Mouse (Mus musculus) hindbrain, embryonic 12.5 days (tissue): ENCODE data around the gene Syt13. TPM values are rescaled to one million over a fixed set of nuclear protein-coding genes. Genes with fewer than 3 reads are reported as not detected.

Experiments
- ATAC-seq: fragments of 200-750 bp; cut with Nextera tagmentation; 2 replicates; pipeline ENCODE4 v1.8.0; 2017; ENCODE audit warnings: moderate TSS enrichment; ENCODE audit not compliant: low FRiP score
- H3K27ac ChIP-seq: fragments of 300-500 bp; sonication (generic); 2 replicates; pipeline ENCODE4 v1.5.1; 2016; ENCODE audit warnings: mild to moderate bottlenecking
- H3K27me3 ChIP-seq: fragments of 300-500 bp; sonication (generic); 2 replicates; pipeline ENCODE4 v1.6.1; 2016; ENCODE audit warnings: mild to moderate bottlenecking
- H3K36me3 ChIP-seq: fragments of 300-500 bp; sonication (generic); 2 replicates; pipeline ENCODE4 v1.6.1; 2016; ENCODE audit warnings: mild to moderate bottlenecking
- H3K4me1 ChIP-seq: fragments of 300-500 bp; sonication (generic); 2 replicates; pipeline ENCODE4 v1.6.1; 2016
- H3K4me2 ChIP-seq: fragments of 300-500 bp; sonication (generic); replicated peaks from 2 replicates; pipeline ENCODE4 v1.6.1; 2016; ENCODE audit warnings: mild to moderate bottlenecking
- H3K4me3 ChIP-seq: fragments of 300-500 bp; sonication (generic); 2 replicates; pipeline ENCODE4 v1.5.1; 2016; ENCODE audit warnings: mild to moderate bottlenecking
- H3K9ac ChIP-seq: fragments of 300-500 bp; sonication (generic); 2 replicates; pipeline ENCODE4 v1.6.1; 2016; ENCODE audit warnings: mild to moderate bottlenecking, moderate library complexity
- H3K9me3 ChIP-seq: fragments of 300-500 bp; sonication (generic); replicated peaks from 2 replicates; pipeline ENCODE4 v1.6.1; 2016; ENCODE audit warnings: mild to moderate bottlenecking
- WGBS: fragments of 180-500 bp; shearing (Covaris S2); methylation state at CpG from one replicate; pipeline ENCODE4 v1.1.7; 2016; 5-methylcytosine and 5-hydroxymethylcytosine counted together
- polyA plus RNA-seq: library from polyadenylated mRNA; unstranded; fragments of >200 nt; fragmentation: Nextera tagmentation; extraction: Ambion mirVana; gene quantifications from 2 replicates; pipeline ENCODE4 v1.2.1, GENCODE M21; 2016

Syt13 gene
- polyA plus RNA-seq, 1 experiment from 2014 or later: 32.7 TPM

GRCm38 (mm10) chr2:92947981-92948698 lies 33.2 kb downstream of the Syt13 start:
- 6% methylated on average over 12 of the region's 12 CpGs for WGBS
- no peaks in the 10 kb centered on the region for H3K9me3 ChIP-seq
- H3K9ac ChIP-seq: no peak overlapping the region
- peak overlapping the region; percentile 34; the same call in 1 of the 2 replicates for H3K4me2 ChIP-seq
- H3K36me3 ChIP-seq: no peaks in the 10 kb centered on the region
- peak; percentile 63 for ATAC-seq
- no peak overlapping the region for H3K4me3 ChIP-seq
- H3K27ac ChIP-seq: peak overlapping the region; percentile 58
- H3K4me1 ChIP-seq: peaks cover 23% of the 10 kb centered on the region
- H3K27me3 ChIP-seq: peaks cover 11% of the 10 kb centered on the region; the same call in 1 of the 2 replicates

GRCm38 (mm10) chr2:92948699-92949300 lies 33.9 kb downstream of the Syt13 start:
- 32% methylated on average over 7 of the region's 7 CpGs for WGBS
- H3K9ac ChIP-seq: no peak overlapping the region
- H3K4me3 ChIP-seq: no peak overlapping the region
- peak; percentile 24; the same call in 1 of the 2 replicates for ATAC-seq
- peak overlapping the region; percentile 58 for H3K27ac ChIP-seq
- H3K4me1 ChIP-seq: peaks cover 23% of the 10 kb centered on the region
- peaks cover 11% of the 10 kb centered on the region; the same call in 1 of the 2 replicates for H3K27me3 ChIP-seq
- no peak overlapping the region for H3K4me2 ChIP-seq
- no peaks in the 10 kb centered on the region for H3K9me3 ChIP-seq
- no peaks in the 10 kb centered on the region for H3K36me3 ChIP-seq

GRCm38 (mm10) chr2:92949518-92949917 lies 34.6 kb downstream of the Syt13 start:
- Histone ChIP-seq H3K27ac (peak overlapping the region; percentile 25; the same call in 1 of the 2 replicates), H3K4me2 (no peak overlapping the region), H3K4me1 (peaks cover 23% of the 10 kb centered on the region), H3K27me3 (peaks cover 11% of the 10 kb centered on the region; the same call in 1 of the 2 replicates), H3K9ac (no peak overlapping the region), H3K9me3 (no peaks in the 10 kb centered on the region), H3K4me3 (no peak overlapping the region), H3K36me3 (no peaks in the 10 kb centered on the region)
- ATAC-seq: peak; percentile 27; the same call in 1 of the 2 replicates
- WGBS: 6% methylated on average over 1 of the region's 1 CpGs

- Histone ChIP-seq H3K36me3 (no peaks in the 10 kb centered on the region), H3K4me1 (peaks cover 11% of the 10 kb centered on the region), H3K4me3 (no peak overlapping the region), H3K4me2 (no peak overlapping the region), H3K27ac (no peak overlapping the region), H3K27me3 (no peaks in the 10 kb centered on the region), H3K9me3 (no peaks in the 10 kb centered on the region), H3K9ac (no peak overlapping the region)
- ATAC-seq: no peak
- WGBS: 91% methylated on average over 17 of the region's 17 CpGs
These were observed 38.6 kb downstream of the Syt13 start for GRCm38 (mm10) chr2:92953450-92953849.

- WGBS: 40% methylated on average over 11 of the region's 11 CpGs
- H3K9me3 ChIP-seq: no peaks in the 10 kb centered on the region
- no peak overlapping the region for H3K27ac ChIP-seq
- no peak overlapping the region for H3K4me3 ChIP-seq
- no peak overlapping the region for H3K4me2 ChIP-seq
- peaks cover 5% of the 10 kb centered on the region for H3K4me1 ChIP-seq
- no peak for ATAC-seq
- H3K27me3 ChIP-seq: no peaks in the 10 kb centered on the region
- H3K9ac ChIP-seq: no peak overlapping the region
- no peaks in the 10 kb centered on the region for H3K36me3 ChIP-seq
These were observed 39.7 kb downstream of the Syt13 start for GRCm38 (mm10) chr2:92954404-92955114.

GRCm38 (mm10) chr2:92956943-92957342 lies 42.0 kb downstream of the Syt13 start:
- H3K27ac ChIP-seq: no peak overlapping the region
- no peaks in the 10 kb centered on the region for H3K27me3 ChIP-seq
- no peaks in the 10 kb centered on the region for H3K36me3 ChIP-seq
- H3K9ac ChIP-seq: no peak overlapping the region
- no peak overlapping the region for H3K4me3 ChIP-seq
- H3K9me3 ChIP-seq: no peaks in the 10 kb centered on the region
- H3K4me2 ChIP-seq: no peak overlapping the region
- ATAC-seq: no peak
- 91% methylated on average over 2 of the region's 2 CpGs for WGBS
- no peaks in the 10 kb centered on the region for H3K4me1 ChIP-seq

- H3K27ac ChIP-seq: no peak overlapping the region
- no peaks in the 10 kb centered on the region for H3K4me1 ChIP-seq
- H3K9me3 ChIP-seq: no peaks in the 10 kb centered on the region
- WGBS: 77% methylated on average over 4 of the region's 4 CpGs
- H3K4me3 ChIP-seq: no peak overlapping the region
- no peak for ATAC-seq
- no peak overlapping the region for H3K9ac ChIP-seq
- no peak overlapping the region for H3K4me2 ChIP-seq
- no peaks in the 10 kb centered on the region for H3K27me3 ChIP-seq
- H3K36me3 ChIP-seq: no peaks in the 10 kb centered on the region
These were observed 43.7 kb downstream of the Syt13 start for GRCm38 (mm10) chr2:92958640-92959039.

GRCm38 (mm10) chr2:92964345-92964744 lies 49.4 kb downstream of the Syt13 start:
- WGBS: 92% methylated on average over 1 of the region's 1 CpGs
- Histone ChIP-seq H3K9me3 (no peaks in the 10 kb centered on the region), H3K4me3 (no peak overlapping the region), H3K4me1 (peaks cover 16% of the 10 kb centered on the region), H3K27ac (no peak overlapping the region), H3K9ac (no peak overlapping the region), H3K4me2 (no peak overlapping the region), H3K27me3 (no peaks in the 10 kb centered on the region), H3K36me3 (no peaks in the 10 kb centered on the region)
- ATAC-seq: no peak

- no peaks in the 10 kb centered on the region for H3K9me3 ChIP-seq
- WGBS: 50% methylated on average over 8 of the region's 8 CpGs
- ATAC-seq: 0 out of 2 replicates have a peak, but pooled peaks have one; percentile 35
- H3K27ac ChIP-seq: no peak overlapping the region
- H3K4me2 ChIP-seq: no peak overlapping the region
- 0 out of 2 replicates have a peak, but pooled peaks cover 4% of the 10 kb centered on the region for H3K36me3 ChIP-seq
- H3K4me3 ChIP-seq: no peak overlapping the region
- H3K27me3 ChIP-seq: no peaks in the 10 kb centered on the region
- no peak overlapping the region for H3K9ac ChIP-seq
- peaks cover 16% of the 10 kb centered on the region for H3K4me1 ChIP-seq
These were observed 51.4 kb downstream of the Syt13 start for GRCm38 (mm10) chr2:92966257-92966656.

GRCm38 (mm10) chr2:92967032-92967838 lies 52.3 kb downstream of the Syt13 start:
- peak overlapping the region; percentile 35; the same call in 1 of the 2 replicates for H3K27ac ChIP-seq
- H3K36me3 ChIP-seq: peaks cover 7% of the 10 kb centered on the region
- ATAC-seq: no peak
- 27% methylated on average over 10 of the region's 10 CpGs for whole genome bisulfite sequencing
- H3K27me3 ChIP-seq: no peaks in the 10 kb centered on the region
- H3K4me2 ChIP-seq: no peak overlapping the region
- H3K4me1 ChIP-seq: peaks cover 16% of the 10 kb centered on the region
- H3K9me3 ChIP-seq: no peaks in the 10 kb centered on the region
- no peak overlapping the region for H3K9ac ChIP-seq
- no peak overlapping the region for H3K4me3 ChIP-seq

- 51% methylated on average over 4 of the region's 4 CpGs for WGBS
- H3K4me2 ChIP-seq: no peak overlapping the region
- no peaks in the 10 kb centered on the region for H3K9me3 ChIP-seq
- peaks cover 12% of the 10 kb centered on the region for H3K36me3 ChIP-seq
- no peaks in the 10 kb centered on the region for H3K27me3 ChIP-seq
- H3K27ac ChIP-seq: no peak overlapping the region
- H3K9ac ChIP-seq: no peak overlapping the region
- H3K4me1 ChIP-seq: peaks cover 16% of the 10 kb centered on the region
- no peak overlapping the region for H3K4me3 ChIP-seq
- ATAC-seq: no peak
These were observed 52.9 kb downstream of the Syt13 start for GRCm38 (mm10) chr2:92967839-92968166.

- peaks cover 43% of the 10 kb centered on the region for H3K36me3 ChIP-seq
These were observed 56.2 kb downstream of the Syt13 start for GRCm38 (mm10) chr2:92971069-92971468.

More at GRCm38 (mm10) chr2:92971069-92971468, 56.2 kb downstream of the Syt13 start:
- Histone ChIP-seq H3K27me3 (no peaks in the 10 kb centered on the region), H3K4me1 (peaks cover 19% of the 10 kb centered on the region), H3K27ac (no peak overlapping the region), H3K4me3 (no peak overlapping the region), H3K9ac (no peak overlapping the region), H3K9me3 (no peaks in the 10 kb centered on the region), H3K4me2 (no peak overlapping the region)
- 80% methylated on average over 9 of the region's 9 CpGs for WGBS
- ATAC-seq: no peak
